Mouse (Mus musculus): ENCODE data around the gene Fpr3.

DNA sequence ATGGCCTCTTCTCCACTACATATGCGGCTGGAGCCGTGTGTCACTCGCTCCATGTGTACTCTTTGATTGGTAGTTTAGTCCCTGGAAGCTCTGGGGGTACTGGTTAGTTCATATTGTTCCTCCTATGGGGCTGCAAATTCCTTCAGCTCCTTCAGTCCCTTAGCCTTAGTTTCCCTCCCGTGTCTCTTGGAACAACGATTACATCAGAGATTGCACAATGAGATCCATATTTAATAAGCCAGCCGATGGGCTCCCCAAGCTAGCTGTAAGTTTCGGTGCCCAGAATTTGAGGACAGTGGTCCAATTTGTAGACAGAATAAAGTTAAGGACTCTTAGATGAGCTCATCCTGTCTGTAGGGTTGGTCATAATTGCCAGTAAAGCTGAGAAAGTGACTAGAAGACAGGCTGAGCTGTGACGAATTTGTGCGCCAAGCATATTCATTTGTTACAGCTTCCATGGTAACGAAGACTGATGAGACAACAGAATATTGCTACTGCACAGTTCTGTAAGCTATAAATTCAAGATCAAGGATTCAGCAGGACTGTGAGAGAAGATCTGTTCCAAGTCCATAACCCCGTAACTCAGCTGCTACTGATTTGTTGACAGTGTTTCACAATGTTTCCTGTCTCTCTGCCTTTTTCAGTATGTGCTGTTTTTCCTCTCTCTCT is 20.7 kb upstream of the Fpr3 start:
- no peak for TF ChIP-seq POLR2A (IDR thresholded peaks at IDR 0.05; ENCODE audit: low read depth, low read length)
- no peak for TF ChIP-seq CTCF (conservative IDR thresholded peaks at IDR 0.05; ENCODE audit: insufficient read depth, insufficient read length, low read depth, low read length)

Data from kidney, adult 2 months (tissue).